Mouse (Mus musculus): ENCODE measurements around the gene Hist2h3b.

- TF ChIP-seq CTCF (IDR thresholded peaks at IDR 0.05; ENCODE audit: borderline replicate concordance, insufficient read depth, low read length) (no peak), POLR2A (IDR thresholded peaks at IDR 0.05; ENCODE audit: low read depth, low read length) (no peak)
Observed at GRCm38 (mm10) chr3:96302076-96302475, 33.6 kb downstream of the Hist2h3b start.

Measured in embryonic fibroblast, embryonic 13.5 days (primary cell).